Mouse (Mus musculus) G1E (cell line): ENCODE data around the gene Acadvl.

Experiments
- CTCF ChIP-seq: IDR thresholded peaks from 2 replicates; pipeline ENCODE4 v1.5.1; 2012; ENCODE audit warnings: low read depth, low read length, inconsistent platforms, mixed read lengths
- GATA1 ChIP-seq: IDR thresholded peaks from 2 replicates; pipeline ENCODE4 v1.6.1; 2012; ENCODE audit warnings: borderline replicate concordance, low read length, inconsistent platforms, mixed read lengths
- GATA2 ChIP-seq: IDR thresholded peaks from 2 replicates; pipeline ENCODE4 v1.6.1; 2012; ENCODE audit warnings: low read depth, low read length, inconsistent platforms, borderline replicate concordance
- POLR2AphosphoS5 ChIP-seq: IDR thresholded peaks from 2 replicates; pipeline ENCODE4 v1.6.1; 2012; ENCODE audit warnings: low read depth, low read length, inconsistent platforms; ENCODE audit not compliant: insufficient replicate concordance
- TAL1 ChIP-seq: conservative IDR thresholded peaks from 2 replicates; pipeline ENCODE4 v1.6.1; 2012; ENCODE audit warnings: low read depth, low read length, inconsistent platforms, mixed read lengths

- peak; percentile 34; the same call in 1 of the 2 replicates for TF ChIP-seq CTCF
- TF ChIP-seq TAL1, result no peak
- TF ChIP-seq POLR2AphosphoS5, result no peak
- no peak for TF ChIP-seq GATA1
- TF ChIP-seq GATA2, result no peak
Measured at GRCm38 (mm10) chr11:70020731-70021263, 5.6 kb upstream of the Acadvl start.
